Mouse (Mus musculus) thymus, postnatal 10 days (tissue): ENCODE measurements around the gene Cntf.
A peak's percentile ranks its signal among the peaks of the same experiment; 100 is the strongest.
"Not testable (repeated sequence)": the region's sequence is repeated elsewhere in the genome, so short reads cannot be mapped to it uniquely, and the experiment has no call there.

ENCODE experiments used
- DNase-seq, 2 experiments: peaks; one replicate each; pipeline ENCODE4 v3.0.0; 2021; ENCODE audit warnings: low spot score in 2 of 2

Gene Cntf

GRCm38 (mm10) chr19:12762212-12763130 is 3.0 kb downstream of the Cntf start:
- peak in 1 of 2 experiments; percentile 20 for DNase-seq

DNA sequence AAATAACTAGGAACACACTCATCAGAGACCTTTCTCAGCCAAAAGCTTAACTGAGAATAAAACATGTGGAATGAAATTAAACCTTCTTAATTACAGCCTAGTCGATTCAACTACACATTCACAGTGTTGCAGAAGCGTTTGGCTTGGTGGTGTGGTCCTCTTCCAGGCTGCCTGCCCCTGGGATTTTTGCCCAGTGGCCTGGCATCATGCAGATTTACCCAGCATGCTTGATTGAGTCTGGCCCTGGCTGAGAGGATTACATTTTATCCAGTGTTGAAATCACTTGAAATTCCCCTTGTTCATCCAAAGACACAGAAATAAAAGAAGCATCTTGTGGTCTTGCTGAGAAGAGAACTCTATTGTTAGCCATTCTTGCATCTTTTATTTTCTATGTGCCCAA is 5.8 kb downstream of the Cntf start:
- DNase-seq, result no peak

DNA sequence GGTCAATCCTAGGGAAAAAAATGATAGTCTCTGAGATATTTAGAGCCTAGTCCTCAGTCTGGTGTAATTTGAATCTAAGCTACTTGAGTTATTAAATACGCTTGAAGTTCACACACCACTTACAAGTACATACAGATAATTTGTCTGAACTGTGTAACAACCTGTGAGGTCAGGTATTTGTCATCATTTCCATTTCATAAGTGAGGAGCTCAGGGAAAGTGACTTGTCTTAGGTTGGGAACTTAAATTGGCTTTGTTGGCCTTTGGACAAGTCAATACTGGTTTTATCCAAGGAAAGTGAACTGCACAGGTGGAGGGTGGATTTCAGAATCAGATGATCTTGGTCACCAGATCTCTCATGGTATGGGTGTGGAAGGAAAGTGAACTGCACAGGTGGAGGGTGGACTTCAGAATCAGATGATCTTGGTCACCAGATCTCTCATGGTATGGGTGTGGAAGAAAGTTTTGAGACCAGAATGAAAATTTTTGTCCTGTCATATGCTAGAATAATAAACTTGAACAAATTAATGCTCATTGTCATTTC is 6.4 kb downstream of the Cntf start:
- no peak for DNase-seq

DNA sequence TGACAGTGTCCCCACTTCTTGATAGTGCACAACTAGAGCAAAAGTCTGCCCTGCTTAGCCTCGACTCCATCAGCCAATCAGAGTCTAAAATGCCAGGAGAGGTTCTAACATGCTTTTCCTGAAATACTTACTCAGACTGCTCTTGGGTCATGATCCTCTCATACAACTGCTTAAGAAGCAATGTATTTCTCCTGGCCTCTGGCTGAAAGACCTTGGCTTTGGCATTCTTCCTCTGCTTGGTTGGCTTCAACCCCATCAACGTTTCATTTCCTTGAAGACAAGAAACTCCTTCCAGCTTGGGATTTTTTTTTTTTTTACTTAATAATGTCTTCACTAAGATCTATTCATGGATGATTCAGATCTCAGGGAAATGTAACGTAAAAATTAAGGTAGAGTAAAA is 9.1 kb downstream of the Cntf start:
- DNase-seq, result no peak

DNA sequence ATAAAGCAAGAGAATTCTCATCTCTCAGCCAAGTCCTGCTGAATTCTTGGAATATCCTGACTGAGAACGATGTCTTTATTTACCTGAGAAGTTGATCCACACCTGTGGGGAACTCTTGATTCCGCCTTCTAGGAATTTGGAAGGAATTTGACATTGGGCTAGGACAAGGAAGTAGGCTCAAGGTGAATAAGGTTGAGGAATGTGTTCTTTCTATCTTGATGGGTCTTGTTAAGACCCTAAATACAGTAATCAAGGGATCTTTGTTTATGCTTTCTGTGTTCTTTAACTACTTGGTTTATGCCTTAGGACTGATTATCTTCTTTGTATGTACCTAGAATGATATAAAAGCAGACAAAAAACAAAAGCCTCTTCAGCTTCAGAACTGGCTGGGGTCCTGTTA is 33.5 kb downstream of the Cntf start:
- DNase-seq, result no peak

GRCm38 (mm10) chr19:12731036-12731435 is 34.4 kb downstream of the Cntf start:
- no peak for DNase-seq

DNA sequence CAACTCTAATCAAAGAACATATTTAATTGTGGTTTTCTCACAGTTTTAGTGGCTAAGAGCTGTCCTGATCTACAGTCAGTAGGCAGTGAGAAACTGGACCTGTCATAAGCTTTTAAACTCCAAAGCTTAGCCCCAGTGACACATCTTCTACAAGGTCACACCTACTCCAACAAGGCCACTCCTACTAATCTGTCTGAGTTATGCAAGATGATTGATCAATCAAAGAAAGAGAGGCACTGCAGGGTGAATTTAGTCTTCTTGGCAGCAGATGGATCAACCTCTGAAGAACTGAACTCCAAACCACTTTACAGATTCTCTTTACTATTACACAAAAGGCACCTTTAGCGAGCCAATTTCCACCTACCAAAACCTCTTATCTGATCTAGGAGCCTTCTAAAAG is 39.6 kb downstream of the Cntf start:
- no peak for DNase-seq

GRCm38 (mm10) chr19:12722308-12722707 is 43.1 kb downstream of the Cntf start:
- DNase-seq, result peak in 1 of 2 experiments; percentile 24

GRCm38 (mm10) chr19:12721596-12721995 is 43.8 kb downstream of the Cntf start:
- DNase-seq, result not testable (repeated sequence)

GRCm38 (mm10) chr19:12720919-12721318 is 44.5 kb downstream of the Cntf start:
- DNase-seq, result not testable (repeated sequence)

- no peak for DNase-seq
Measured at GRCm38 (mm10) chr19:12720463-12720862, 45.0 kb downstream of the Cntf start.

DNA sequence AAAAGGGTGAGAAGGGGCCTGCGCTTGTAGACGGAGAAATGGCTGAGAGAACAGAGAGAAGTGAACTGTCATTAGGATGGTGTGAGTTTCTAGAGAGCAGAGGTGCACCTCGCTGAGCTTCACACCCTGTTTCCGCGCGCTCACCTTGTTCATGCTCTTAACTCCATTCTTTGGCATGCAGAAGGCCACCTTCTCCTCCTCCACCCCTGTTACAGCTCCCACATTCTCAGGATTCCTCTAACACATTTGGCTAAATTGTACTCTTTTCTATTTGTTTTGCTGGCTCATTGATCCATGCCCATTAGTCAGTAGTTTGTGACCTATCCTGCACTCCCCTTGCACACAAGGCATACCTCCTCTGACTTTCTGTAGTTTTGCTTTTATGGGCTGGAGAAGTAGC is 46.2 kb downstream of the Cntf start:
- no peak for DNase-seq
